Mouse (Mus musculus): ENCODE measurements around the gene Il1r2.

Il1r2 gene

GRCm38 (mm10) chr1:40059122-40059774, 14.6 kb upstream of the Il1r2 start:
- DNase-seq (ENCODE audit: low read depth in 2 of 2, low spot score in 2 of 2) = no peak

- DNase-seq (ENCODE audit: low read depth in 2 of 2, low spot score in 2 of 2) = no peak
These were observed 12.5 kb upstream of the Il1r2 start for GRCm38 (mm10) chr1:40061359-40061758.

DNA sequence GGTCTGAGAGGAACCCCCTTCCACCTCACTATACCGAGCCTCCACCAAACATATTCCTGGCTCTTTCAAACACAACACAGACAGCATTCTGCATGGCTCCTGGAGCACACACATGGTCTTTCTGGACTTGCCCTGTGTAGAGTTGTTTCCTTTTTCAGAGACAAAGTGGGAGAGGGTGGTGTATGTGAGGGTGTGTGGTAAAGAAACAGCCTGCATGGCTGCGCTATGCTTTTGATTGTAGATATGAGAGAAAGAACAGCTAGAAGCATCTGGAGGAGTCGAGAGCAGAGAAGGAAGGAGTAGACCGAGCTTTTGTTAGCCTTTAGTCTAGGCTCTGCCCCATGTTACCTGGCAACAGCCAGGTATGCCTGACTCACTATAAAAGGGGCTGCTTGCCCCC, 10.5 kb upstream of the Il1r2 start:
- no peak for DNase-seq (ENCODE audit: low read depth in 2 of 2, low spot score in 2 of 2)

- no peak for DNase-seq (ENCODE audit: low read depth in 2 of 2, low spot score in 2 of 2)
These were observed 9.4 kb upstream of the Il1r2 start for GRCm38 (mm10) chr1:40064508-40064907.

DNA sequence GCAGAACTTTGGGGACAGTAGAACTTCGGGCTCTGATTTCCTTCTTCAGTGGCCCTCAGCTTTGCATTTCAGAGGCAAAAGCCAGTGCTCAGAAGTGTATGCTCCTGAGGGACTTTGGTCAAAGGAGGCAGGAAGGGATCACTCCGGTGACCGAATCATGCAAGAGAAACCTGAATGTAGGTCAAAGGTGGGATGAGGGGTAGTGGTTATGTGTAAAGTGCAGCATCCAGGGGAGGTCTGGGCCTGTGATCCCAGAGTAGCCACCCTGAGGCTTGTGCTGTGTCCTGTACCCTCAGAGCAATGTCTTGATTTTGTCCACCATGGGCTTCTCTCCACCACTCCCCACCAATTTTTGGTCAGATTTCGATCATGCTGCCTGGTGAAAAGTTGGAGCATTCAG, 1.3 kb upstream of the Il1r2 start:
- no peak for DNase-seq (ENCODE audit: low read depth in 2 of 2, low spot score in 2 of 2)

GRCm38 (mm10) chr1:40077328-40077727, 3.4 kb downstream of the Il1r2 start:
- DNase-seq (ENCODE audit: low read depth in 2 of 2, low spot score in 2 of 2) = no peak

DNA sequence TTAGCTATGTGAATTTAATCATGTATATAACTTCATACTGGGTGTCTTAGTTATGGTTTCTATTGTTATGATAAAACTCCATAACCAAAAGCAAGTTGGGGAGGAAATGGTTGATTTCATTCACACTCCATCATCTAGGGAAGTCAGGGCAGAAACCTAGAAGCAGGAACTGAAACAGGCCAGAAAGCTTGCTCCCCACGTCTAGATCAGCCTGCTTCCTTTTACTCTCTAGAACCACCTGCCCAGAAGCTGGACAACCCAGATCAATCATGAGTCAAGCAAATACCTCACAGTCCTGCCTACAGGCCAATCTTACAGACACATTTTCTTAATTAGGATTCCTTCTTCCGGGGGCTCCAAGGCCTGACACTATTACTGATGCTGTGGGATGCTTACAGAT, 7.2 kb downstream of the Il1r2 start:
- no peak for DNase-seq (ENCODE audit: low read depth in 2 of 2, low spot score in 2 of 2)

- DNase-seq (ENCODE audit: low read depth in 2 of 2, low spot score in 2 of 2) = no peak
These were observed 10.5 kb downstream of the Il1r2 start for GRCm38 (mm10) chr1:40084386-40084785.

- peak in 1 of 2 experiments; percentile 24 for DNase-seq (ENCODE audit: low read depth in 2 of 2, low spot score in 2 of 2)
These were observed 11.7 kb downstream of the Il1r2 start for GRCm38 (mm10) chr1:40085403-40086182.

GRCm38 (mm10) chr1:40091160-40091559, 17.3 kb downstream of the Il1r2 start:
- DNase-seq (ENCODE audit: low read depth in 2 of 2, low spot score in 2 of 2) = no peak

DNA sequence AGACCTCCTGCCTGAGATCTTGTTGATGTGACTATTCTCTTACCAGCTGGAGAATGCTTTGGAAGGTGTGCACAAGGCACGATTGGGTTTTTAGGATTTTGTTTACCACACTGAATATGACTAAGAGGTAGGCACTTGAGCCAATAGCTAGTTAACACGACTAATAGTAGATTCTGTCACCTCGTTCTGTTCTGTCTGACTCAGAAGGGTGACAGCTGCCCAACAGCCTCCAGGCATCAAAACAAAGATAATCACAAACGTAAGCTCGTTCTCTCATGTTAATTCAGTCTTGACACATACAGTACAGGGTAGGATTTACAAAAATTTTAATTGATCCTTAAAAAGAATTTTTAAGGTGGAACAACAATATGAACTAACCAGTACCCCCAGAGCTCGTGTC, 18.7 kb downstream of the Il1r2 start:
- DNase-seq (ENCODE audit: low read depth in 2 of 2, low spot score in 2 of 2) = no peak

- no peak for DNase-seq (ENCODE audit: low read depth in 2 of 2, low spot score in 2 of 2)
These were observed 20.9 kb downstream of the Il1r2 start for GRCm38 (mm10) chr1:40094601-40095304.

- DNase-seq (ENCODE audit: low read depth in 2 of 2, low spot score in 2 of 2) = no peak
These were observed 21.7 kb downstream of the Il1r2 start for GRCm38 (mm10) chr1:40095585-40095984.

- DNase-seq (ENCODE audit: low read depth in 2 of 2, low spot score in 2 of 2) = no peak
These were observed 32.4 kb downstream of the Il1r2 start for GRCm38 (mm10) chr1:40106306-40106705.

GRCm38 (mm10) chr1:40106719-40107118, 32.8 kb downstream of the Il1r2 start:
- no peak for DNase-seq (ENCODE audit: low read depth in 2 of 2, low spot score in 2 of 2)

DNA sequence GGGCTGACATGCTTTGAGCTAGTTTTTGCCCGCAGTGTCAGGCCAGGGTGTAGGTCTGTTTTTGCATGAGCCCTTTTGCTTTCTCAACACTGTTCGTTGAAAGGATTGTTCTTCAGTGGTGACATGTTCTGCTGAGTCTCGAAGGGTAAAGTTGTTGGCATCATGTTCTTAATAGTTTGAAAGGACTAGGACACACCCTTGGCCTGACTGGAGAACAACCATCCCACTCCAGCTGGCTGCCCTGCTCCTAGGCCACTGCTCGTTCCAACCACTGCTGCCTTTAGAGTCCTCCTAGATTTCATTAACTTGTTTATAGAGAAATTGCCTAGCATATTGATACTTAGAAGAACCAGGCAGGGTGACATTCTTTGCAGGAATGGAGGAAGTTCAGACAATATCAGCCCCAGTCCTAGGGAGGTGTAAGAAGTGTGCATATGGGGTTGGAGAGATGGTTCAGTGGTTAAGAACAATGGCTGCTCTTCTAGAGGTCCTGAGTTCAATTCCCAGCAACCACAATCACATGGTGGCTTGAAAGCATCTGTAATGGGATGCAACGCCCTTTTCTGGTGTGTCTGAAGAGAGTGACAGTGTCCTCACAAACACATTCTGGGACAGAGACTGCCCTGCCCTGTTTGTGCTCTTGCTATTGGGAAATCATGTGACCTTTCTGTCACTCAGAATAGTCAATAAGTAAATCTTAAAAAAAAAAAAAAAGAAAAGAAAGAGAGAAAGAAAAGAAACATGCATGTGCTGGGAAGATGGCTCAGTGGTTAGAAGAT, 34.3 kb downstream of the Il1r2 start:
- DNase-seq (ENCODE audit: low read depth in 2 of 2, low spot score in 2 of 2) = no peak

DNA sequence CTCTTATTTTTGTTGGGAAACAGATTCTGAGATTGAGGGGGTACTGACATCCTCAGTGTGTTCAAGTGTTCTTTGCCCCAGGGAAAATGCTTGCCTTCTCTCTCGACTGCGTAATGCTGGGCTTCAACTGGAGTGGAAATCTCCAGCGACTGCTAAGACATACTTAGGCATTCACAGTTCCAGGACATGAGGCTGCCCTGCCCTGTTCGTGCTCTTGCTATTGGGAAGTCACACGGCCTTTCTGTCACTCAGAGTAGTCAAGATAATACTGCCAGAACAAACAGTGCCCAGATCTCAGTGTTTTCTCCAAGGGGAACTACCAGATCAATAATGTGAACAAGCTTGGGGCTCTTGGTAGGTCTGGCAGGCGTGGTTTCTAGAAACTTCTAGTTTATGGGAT, 35.9 kb downstream of the Il1r2 start:
- DNase-seq (ENCODE audit: low read depth in 2 of 2, low spot score in 2 of 2) = no peak

DNA sequence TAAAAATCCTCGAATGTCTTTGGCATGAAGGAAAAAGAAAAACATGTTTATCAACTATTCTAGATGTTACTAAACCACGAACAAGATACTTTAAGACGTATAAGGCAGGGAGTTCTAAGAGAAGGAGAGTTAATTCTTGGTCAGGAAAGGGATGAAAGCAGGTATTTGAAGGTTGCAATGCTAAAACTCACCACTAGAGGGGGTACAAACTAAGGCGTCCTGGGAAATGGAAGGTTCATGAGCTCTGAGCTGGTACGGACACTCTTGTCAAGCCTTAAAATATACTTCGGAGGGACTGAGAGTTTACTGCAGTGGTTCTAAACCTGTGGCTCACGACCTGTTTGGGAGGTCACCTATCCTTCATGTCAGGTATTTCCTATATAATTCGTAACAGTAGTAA, 41.4 kb downstream of the Il1r2 start:
- DNase-seq (ENCODE audit: low read depth in 2 of 2, low spot score in 2 of 2) = peak; percentile 16 to 41

DNA sequence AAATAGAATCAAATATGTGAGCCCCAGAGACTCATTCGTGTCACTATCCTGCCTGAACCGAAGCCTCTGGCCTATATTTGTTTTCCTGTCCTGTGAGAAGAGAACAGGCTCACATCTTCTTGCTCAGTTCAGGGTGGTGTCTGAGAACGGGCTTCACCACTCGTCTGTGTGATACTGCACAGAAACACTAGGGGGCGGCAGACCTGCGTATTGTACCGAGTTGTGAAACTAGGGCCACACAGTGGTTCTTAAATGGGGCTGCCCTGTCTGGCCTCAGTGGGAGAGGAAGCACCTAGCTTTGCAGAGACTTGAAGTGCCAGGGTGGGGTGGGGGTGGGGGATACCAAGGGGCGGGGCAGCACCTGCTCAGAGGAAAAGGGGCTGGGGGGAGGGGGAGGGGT, 42.5 kb downstream of the Il1r2 start:
- DNase-seq (ENCODE audit: low read depth in 2 of 2, low spot score in 2 of 2) = peak; percentile 49 to 70

- DNase-seq (ENCODE audit: low read depth in 2 of 2, low spot score in 2 of 2) = no peak
These were observed 43.7 kb downstream of the Il1r2 start for GRCm38 (mm10) chr1:40117565-40117964.

GRCm38 (mm10) chr1:40124237-40124636, 50.4 kb downstream of the Il1r2 start:
- DNase-seq (ENCODE audit: low read depth in 2 of 2, low spot score in 2 of 2) = no peak
